Comparison of ENCODE assay signal across 14 mouse cellular contexts in the genomic region with DNA sequence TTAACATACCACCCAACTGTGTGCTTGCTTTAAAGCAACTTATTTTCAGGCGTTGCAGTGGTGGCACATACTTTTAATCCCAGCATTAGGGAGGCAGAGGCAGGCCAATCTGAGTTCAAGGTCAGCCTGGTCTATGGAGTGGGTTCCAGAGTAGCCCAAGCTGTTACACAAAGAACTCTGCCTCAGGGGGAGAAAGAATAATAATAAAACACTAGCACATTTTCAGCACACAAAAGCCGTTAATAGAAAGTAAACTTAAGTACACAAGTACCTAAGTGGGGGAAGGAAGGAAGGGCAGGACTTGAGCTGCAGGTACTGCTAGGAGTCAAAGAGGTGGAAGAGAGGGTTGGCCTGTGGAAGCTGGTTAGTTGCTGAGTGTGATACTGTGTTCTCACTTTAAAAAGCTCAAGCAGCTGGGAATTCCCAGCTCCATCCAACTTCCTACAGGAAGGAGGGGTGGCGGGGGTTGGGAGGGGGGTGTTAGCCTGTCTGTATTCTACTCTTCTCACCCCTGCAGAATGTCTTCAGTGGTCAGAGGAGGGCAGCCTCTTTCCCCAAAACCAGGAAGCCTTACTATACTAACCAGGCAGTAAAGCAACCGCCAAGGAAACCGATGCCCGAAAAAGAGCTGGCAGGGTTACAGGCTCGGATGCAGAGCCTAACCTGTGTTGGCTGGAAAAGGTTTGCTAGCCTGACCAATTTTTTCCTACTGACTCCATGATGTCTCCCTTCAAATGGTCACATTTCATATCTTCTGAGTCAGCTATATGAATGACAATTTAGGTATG. TPM values are rescaled to one million over a fixed set of nuclear protein-coding genes. Genes with fewer than 3 reads are reported as not detected.
DNase-seq lines count a peak whose midpoint lies in the region; ATAC-seq and TF ChIP-seq lines count a peak whose summit lies in the region.
"Had no signal": no experiment of that assay in that cellular context is flagged by ENCODE, and none has a peak within 500 bp of the region (broad histone marks: within the 10 kb centered on the region; RNA-seq: fewer than 3 reads in every experiment).

No protein-coding gene starts in this region.

- TF ChIP-seq EP300 in stomach, postnatal 0 days (optimal IDR thresholded peaks at IDR 0.05), result no peak

- no peak for TF ChIP-seq CTCF in cerebellum, adult 2 months (IDR thresholded peaks at IDR 0.05; ENCODE audit: borderline replicate concordance, insufficient read depth, low read depth, low read length)
- TF ChIP-seq CTCF in kidney, adult 2 months (conservative IDR thresholded peaks at IDR 0.05; ENCODE audit: insufficient read depth, insufficient read length, low read depth, low read length), result no peak
- TF ChIP-seq CTCF in midbrain, postnatal 0 days (IDR thresholded peaks at IDR 0.05), result no peak
- TF ChIP-seq CTCF in stomach, postnatal 0 days (IDR thresholded peaks at IDR 0.05; ENCODE audit: low read depth), result no peak

- no peak overlapping the region for H3K4me3 ChIP-seq in cerebellum, adult 2 months (replicated peaks; ENCODE audit: insufficient read depth, low read depth, low read length)
- H3K4me3 ChIP-seq in kidney, adult 2 months (ENCODE audit: insufficient read depth, low read depth, low read length), result no peak overlapping the region
- H3K4me3 ChIP-seq in midbrain, postnatal 0 days (ENCODE audit: low read depth, low read length), result no peak overlapping the region
- no peak overlapping the region for H3K4me3 ChIP-seq in midbrain, embryonic 15.5 days
- H3K4me3 ChIP-seq in stomach, postnatal 0 days (ENCODE audit: low read depth, low read length), result no peak overlapping the region
- H3K4me3 ChIP-seq in forebrain, embryonic 10.5 days, result no peak overlapping the region
- H3K4me3 ChIP-seq: erythroblast, embryonic 14.5 days; midbrain, embryonic 10.5 days had no signal

- no peak overlapping the region for H3K9ac ChIP-seq in midbrain, postnatal 0 days (replicated peaks; ENCODE audit: low read length, poor library complexity, severe bottlenecking)
- H3K9ac ChIP-seq in midbrain, embryonic 15.5 days, result no peak overlapping the region
- H3K9ac ChIP-seq in stomach, postnatal 0 days (ENCODE audit: low read length), result no peak overlapping the region

- TF ChIP-seq POLR2A in cerebellum, adult 2 months (IDR thresholded peaks at IDR 0.05; ENCODE audit: borderline replicate concordance, insufficient read depth, low read length), result no peak
- no peak for TF ChIP-seq POLR2A in kidney, adult 2 months (IDR thresholded peaks at IDR 0.05; ENCODE audit: low read depth, low read length)

- no peak overlapping the region for H3K4me2 ChIP-seq in midbrain, postnatal 0 days (ENCODE audit: low read depth, low read length, poor library complexity, severe bottlenecking)
- H3K4me2 ChIP-seq in midbrain, embryonic 15.5 days, result no peak overlapping the region
- H3K4me2 ChIP-seq in stomach, postnatal 0 days (replicated peaks; ENCODE audit: low read depth), result no peak overlapping the region

- H3K9me3 ChIP-seq in midbrain, postnatal 0 days (ENCODE audit: low read length), result no peaks in the 10 kb centered on the region
- no peaks in the 10 kb centered on the region for H3K9me3 ChIP-seq in midbrain, embryonic 15.5 days
- H3K9me3 ChIP-seq in stomach, postnatal 0 days (ENCODE audit: control insufficient read depth, low read length), result no peaks in the 10 kb centered on the region
- no peaks in the 10 kb centered on the region for H3K9me3 ChIP-seq in forebrain, embryonic 10.5 days
- H3K9me3 ChIP-seq: midbrain, embryonic 10.5 days had no signal

- DNase-seq in cerebellum, adult 2 months, result peak in 1 of 2 experiments; percentile 50
- no peak for DNase-seq in cerebellum, adult 11 months
- no peak for DNase-seq in kidney, adult 2 months
- DNase-seq in kidney, postnatal 36 days, result no peak
- DNase-seq in midbrain, postnatal 0 days (ENCODE audit: low spot score), result no peak
- DNase-seq in stomach, postnatal 0 days (ENCODE audit: low spot score), result no peak
- DNase-seq in forebrain, embryonic 10.5 days (ENCODE audit: extremely low spot score, low spot score), result no peak
- DNase-seq: thymus, postnatal 4 days had no signal

- H3K27me3 ChIP-seq in cerebellum, adult 2 months (ENCODE audit: control insufficient read depth, insufficient read depth, low read length), result no peaks in the 10 kb centered on the region
- H3K27me3 ChIP-seq in kidney, adult 2 months (replicated peaks; ENCODE audit: control insufficient read depth, insufficient read depth, low read length), result no peaks in the 10 kb centered on the region
- no peaks in the 10 kb centered on the region for H3K27me3 ChIP-seq in midbrain, postnatal 0 days (ENCODE audit: insufficient read depth, low read length)
- H3K27me3 ChIP-seq in midbrain, embryonic 15.5 days (replicated peaks), result no peaks in the 10 kb centered on the region
- no peaks in the 10 kb centered on the region for H3K27me3 ChIP-seq in stomach, postnatal 0 days (ENCODE audit: control insufficient read depth, insufficient read depth, low read length)
- H3K27me3 ChIP-seq in forebrain, embryonic 10.5 days (ENCODE audit: poor library complexity, severe bottlenecking), result no peaks in the 10 kb centered on the region
- H3K27me3 ChIP-seq: Patski had no signal

- H3K36me3 ChIP-seq in kidney, adult 2 months (ENCODE audit: control insufficient read depth, insufficient read depth, low read length), result no peaks in the 10 kb centered on the region
- no peaks in the 10 kb centered on the region for H3K36me3 ChIP-seq in midbrain, postnatal 0 days (ENCODE audit: insufficient read depth, low read length)
- H3K36me3 ChIP-seq in midbrain, embryonic 15.5 days (replicated peaks), result no peaks in the 10 kb centered on the region
- 0 out of 2 replicates have a peak, but pooled peaks cover 3% of the 10 kb centered on the region for H3K36me3 ChIP-seq in stomach, postnatal 0 days (ENCODE audit: control insufficient read depth, insufficient read depth, low read length)
- peaks cover 15% of the 10 kb centered on the region for H3K36me3 ChIP-seq in forebrain, embryonic 10.5 days (replicated peaks)

- 36% methylated on average over 7 of the region's 7 CpGs for WGBS in cerebellum, adult 2 months
- 30% methylated on average over 7 of the region's 7 CpGs for WGBS in kidney, adult 2 months
- 80% methylated on average over 7 of the region's 7 CpGs for WGBS in midbrain, postnatal 0 days
- WGBS in midbrain, embryonic 15.5 days, result 88% methylated on average over 7 of the region's 7 CpGs
- 53% methylated on average over 7 of the region's 7 CpGs for WGBS in stomach, postnatal 0 days
- 90% methylated on average over 7 of the region's 7 CpGs for WGBS in forebrain, embryonic 10.5 days

- H3K27ac ChIP-seq in cerebellum, adult 2 months (ENCODE audit: insufficient read depth, low read length), result peak overlapping the region; percentile 52; the same call in 1 of the 2 replicates
- H3K27ac ChIP-seq in kidney, adult 2 months (ENCODE audit: insufficient read depth, low read depth, low read length), result peak overlapping the region; percentile 78
- 0 out of 2 replicates have a peak overlapping the region, but pooled peaks have one; percentile 20 for H3K27ac ChIP-seq in midbrain, postnatal 0 days (ENCODE audit: low read depth, low read length)
- H3K27ac ChIP-seq in midbrain, embryonic 15.5 days, result no peak overlapping the region
- peak overlapping the region; percentile 77 for H3K27ac ChIP-seq in stomach, postnatal 0 days (replicated peaks)
- H3K27ac ChIP-seq in forebrain, embryonic 10.5 days, result no peak overlapping the region
- H3K27ac ChIP-seq: midbrain, embryonic 10.5 days had no signal

- H3K4me1 ChIP-seq in cerebellum, adult 2 months (ENCODE audit: control insufficient read depth, insufficient read depth, low read length), result peaks cover 36% of the 10 kb centered on the region
- peaks cover 61% of the 10 kb centered on the region for H3K4me1 ChIP-seq in kidney, adult 2 months (ENCODE audit: control insufficient read depth, insufficient read depth, low read length)
- H3K4me1 ChIP-seq in midbrain, postnatal 0 days (ENCODE audit: insufficient read depth, low read length), result no peaks in the 10 kb centered on the region
- peaks cover 8% of the 10 kb centered on the region; the same call in 1 of the 2 replicates for H3K4me1 ChIP-seq in midbrain, embryonic 15.5 days
- peaks cover 16% of the 10 kb centered on the region; the same call in 1 of the 2 replicates for H3K4me1 ChIP-seq in stomach, postnatal 0 days (replicated peaks; ENCODE audit: control insufficient read depth, insufficient read depth)
- peaks cover 15% of the 10 kb centered on the region for H3K4me1 ChIP-seq in forebrain, embryonic 10.5 days
- H3K4me1 ChIP-seq: midbrain, embryonic 10.5 days had no signal

- no peak for ATAC-seq in midbrain, postnatal 0 days (ENCODE audit: low FRiP score)
- no peak for ATAC-seq in midbrain, embryonic 15.5 days (replicated peaks)
- ATAC-seq in stomach, postnatal 0 days (ENCODE audit: low FRiP score, low TSS enrichment), result no peak
- ATAC-seq: Patski had no signal

RNA-seq across cellular contexts. Expression of gene Zfp787, which starts 9.4 kb away (rescaled TPM):
- polyA plus RNA-seq in cerebellum, adult 2 months (2012; rRNA removed), result 45.2 and 45.9 TPM in 2 replicates
- polyA plus RNA-seq in kidney, adult 2 months (2012; rRNA removed), result 54.2 and 66.1 TPM in 2 replicates
- total RNA-seq in midbrain, postnatal 0 days (2014; rRNA removed), result 65.8 and 66.7 TPM in 2 replicates
- 53.8 and 61.5 TPM in 2 replicates for polyA plus RNA-seq in midbrain, postnatal 0 days (2015; fragmentation: Nextera tagmentation; extraction: Ambion mirVana)
- 26.3 and 28.1 TPM in 2 replicates for polyA plus RNA-seq in midbrain, embryonic 15.5 days (2015; fragmentation: Nextera tagmentation; extraction: Ambion mirVana)
- 36.9 and 41.2 TPM in 2 replicates for polyA plus RNA-seq in stomach, postnatal 0 days (2015; fragmentation: Nextera tagmentation; extraction: Ambion mirVana)
- polyA plus RNA-seq in forebrain, embryonic 10.5 days (2016; fragmentation: Nextera tagmentation; extraction: Ambion mirVana), result 23.7 and 24.4 TPM in 2 replicates

RNA-seq across cellular contexts. Expression of gene Zfp444, which starts 25.6 kb away (rescaled TPM):
- 52.0 and 52.2 TPM in 2 replicates for polyA plus RNA-seq in cerebellum, adult 2 months (2012; rRNA removed)
- 47.1 and 65.2 TPM in 2 replicates for polyA plus RNA-seq in kidney, adult 2 months (2012; rRNA removed)
- 86.4 and 92.4 TPM in 2 replicates for total RNA-seq in midbrain, postnatal 0 days (2014; rRNA removed)
- polyA plus RNA-seq in midbrain, postnatal 0 days (2015; fragmentation: Nextera tagmentation; extraction: Ambion mirVana), result 78.6 and 85.2 TPM in 2 replicates
- 102 TPM in 2 replicates for polyA plus RNA-seq in midbrain, embryonic 15.5 days (2015; fragmentation: Nextera tagmentation; extraction: Ambion mirVana)
- polyA plus RNA-seq in stomach, postnatal 0 days (2015; fragmentation: Nextera tagmentation; extraction: Ambion mirVana), result 23.7 and 25.3 TPM in 2 replicates
- 69.8 and 78.2 TPM in 2 replicates for polyA plus RNA-seq in forebrain, embryonic 10.5 days (2016; fragmentation: Nextera tagmentation; extraction: Ambion mirVana)

RNA-seq across cellular contexts. Expression of gene Galp, which starts 50.5 kb away (rescaled TPM):
- polyA plus RNA-seq in cerebellum, adult 2 months (2012; rRNA removed), result not detected in 2 replicates
- not detected in 2 replicates for polyA plus RNA-seq in kidney, adult 2 months (2012; rRNA removed)
- not detected in 2 replicates for total RNA-seq in midbrain, postnatal 0 days (2014; rRNA removed)
- polyA plus RNA-seq in midbrain, postnatal 0 days (2015; fragmentation: Nextera tagmentation; extraction: Ambion mirVana), result not detected in 2 replicates
- not detected in 2 replicates for polyA plus RNA-seq in midbrain, embryonic 15.5 days (2015; fragmentation: Nextera tagmentation; extraction: Ambion mirVana)
- not detected in 2 replicates for polyA plus RNA-seq in stomach, postnatal 0 days (2015; fragmentation: Nextera tagmentation; extraction: Ambion mirVana)
- polyA plus RNA-seq in forebrain, embryonic 10.5 days (2016; fragmentation: Nextera tagmentation; extraction: Ambion mirVana), result not detected in 2 replicates
- total RNA-seq: adrenal gland, postnatal 4 days; left cerebral cortex, adult 8-10 months had no signal
- polyA plus RNA-seq: erythroblast, embryonic 14.5 days; midbrain, embryonic 10.5 days; Patski had no signal

Comparison
In these comparisons a context has a peak if more than half of its experiments do, and no peak if none do; other contexts are left out.
1. H3K27ac ChIP-seq: peak in cerebellum, adult 2 months (single experiment), kidney, adult 2 months (single experiment), midbrain, postnatal 0 days (single experiment) and stomach, postnatal 0 days (single experiment); none in midbrain, embryonic 15.5 days (single experiment) and forebrain, embryonic 10.5 days (single experiment).